16 mouse cellular contexts compared by ENCODE assay signal in genomic region chr8:34222187-34222586, GRCm38 (mm10).
"Had no signal": no experiment of that assay in that cellular context is flagged by ENCODE, and none has a peak within 500 bp of the region (broad histone marks: within the 10 kb centered on the region; RNA-seq: fewer than 3 reads in every experiment).

No protein-coding gene starts in this region.

- H3K9ac ChIP-seq: neural tube, embryonic 13.5 days; neural tube, embryonic 15.5 days; stomach, embryonic 15.5 days had no signal

- H3K4me1 ChIP-seq: neural tube, embryonic 15.5 days; stomach, embryonic 15.5 days had no signal

- H3K9me3 ChIP-seq: neural tube, embryonic 15.5 days; stomach, embryonic 15.5 days had no signal

- DNase-seq: retina, postnatal 1 day; right cerebral cortex, adult 18-20 months; right cerebral cortex, postnatal 14 days; right cerebral cortex, postnatal 25 days; right cerebral cortex, postnatal 4 days; spleen, adult 18-20 months; thymus, adult 18-20 months; thymus, adult 2 months; thymus, postnatal 14 days; thymus, postnatal 25 days; thymus, postnatal 36 days; thymus, postnatal 4 days had no signal

- H3K27me3 ChIP-seq: neural tube, embryonic 13.5 days; neural tube, embryonic 15.5 days; stomach, embryonic 15.5 days had no signal

- H3K36me3 ChIP-seq: neural tube, embryonic 13.5 days; neural tube, embryonic 15.5 days; stomach, embryonic 15.5 days had no signal

- H3K4me3 ChIP-seq: neural tube, embryonic 13.5 days; neural tube, embryonic 15.5 days; stomach, embryonic 15.5 days had no signal

- H3K4me2 ChIP-seq: neural tube, embryonic 13.5 days; neural tube, embryonic 15.5 days; stomach, embryonic 15.5 days had no signal

- H3K27ac ChIP-seq: neural tube, embryonic 13.5 days; neural tube, embryonic 15.5 days; stomach, embryonic 15.5 days; stomach, postnatal 0 days had no signal
